Mouse (Mus musculus) midbrain, embryonic 10.5 days (tissue): ENCODE data around the gene Slc20a1. TPM values are rescaled to one million over a fixed set of nuclear protein-coding genes. Genes with fewer than 3 reads are reported as not detected.
A peak's percentile ranks its signal among the peaks of the same experiment; 100 is the strongest.

Experiments
- DNase-seq: peaks from one replicate; pipeline ENCODE4 v3.0.0-alpha.2; 2017; ENCODE audit warnings: low spot score
- H3K27ac ChIP-seq: fragments of 300-500 bp; sonication (generic); replicated peaks from 2 replicates; pipeline ENCODE4 v1.5.1; 2016; ENCODE audit warnings: mild to moderate bottlenecking
- H3K27me3 ChIP-seq: fragments of 300-500 bp; sonication (generic); 2 replicates; pipeline ENCODE4 v1.6.1; 2016; ENCODE audit warnings: low read depth, mild to moderate bottlenecking; ENCODE audit not compliant: poor library complexity, severe bottlenecking
- H3K36me3 ChIP-seq: fragments of 300-500 bp; sonication (generic); 2 replicates; pipeline ENCODE4 v1.6.1; 2016; ENCODE audit warnings: mild to moderate bottlenecking, moderate library complexity
- H3K4me1 ChIP-seq: fragments of 300-500 bp; sonication (generic); 2 replicates; pipeline ENCODE4 v1.6.1; 2016
- H3K4me3 ChIP-seq: fragments of 300-500 bp; sonication (generic); 2 replicates; pipeline ENCODE4 v1.5.1; 2016; ENCODE audit warnings: mild to moderate bottlenecking, moderate library complexity
- H3K9me3 ChIP-seq: fragments of 300-500 bp; sonication (generic); replicated peaks from 2 replicates; pipeline ENCODE4 v1.6.1; 2016; ENCODE audit warnings: mild to moderate bottlenecking
- WGBS: fragments of 180-500 bp; shearing (Covaris S2); methylation state at CpG from one replicate; pipeline ENCODE4 v1.1.7; 2016; 5-methylcytosine and 5-hydroxymethylcytosine counted together
- polyA plus RNA-seq: library from polyadenylated mRNA; unstranded; fragments of >200 nt; fragmentation: Nextera tagmentation; extraction: Ambion mirVana; gene quantifications from 2 replicates; pipeline ENCODE4 v1.2.1, GENCODE M21; 2016

Slc20a1 gene
- polyA plus RNA-seq, 1 experiment from 2014 or later, result 55.6 TPM

- WGBS, result 51% methylated on average over 10 of the region's 10 CpGs
- no peak overlapping the region for H3K4me3 ChIP-seq
- no peaks in the 10 kb centered on the region for H3K36me3 ChIP-seq
- no peak overlapping the region for H3K27ac ChIP-seq
- H3K4me1 ChIP-seq, result peaks cover 24% of the 10 kb centered on the region
- no peaks in the 10 kb centered on the region for H3K27me3 ChIP-seq
- no peaks in the 10 kb centered on the region for H3K9me3 ChIP-seq
- DNase-seq, result no peak
Measured at GRCm38 (mm10) chr2:129178182-129178908, 20.2 kb upstream of the Slc20a1 start.

GRCm38 (mm10) chr2:129179946-129180853 lies 18.4 kb upstream of the Slc20a1 start:
- DNase-seq, result no peak
- no peak overlapping the region for H3K4me3 ChIP-seq
- WGBS, result 83% methylated on average over 8 of the region's 8 CpGs
- no peaks in the 10 kb centered on the region for H3K36me3 ChIP-seq
- H3K4me1 ChIP-seq, result peaks cover 17% of the 10 kb centered on the region
- no peak overlapping the region for H3K27ac ChIP-seq
- H3K9me3 ChIP-seq, result no peaks in the 10 kb centered on the region
- H3K27me3 ChIP-seq, result no peaks in the 10 kb centered on the region

GRCm38 (mm10) chr2:129181509-129181908 lies 17.1 kb upstream of the Slc20a1 start:
- Histone ChIP-seq H3K27ac (no peak overlapping the region), H3K36me3 (no peaks in the 10 kb centered on the region), H3K27me3 (no peaks in the 10 kb centered on the region), H3K9me3 (no peaks in the 10 kb centered on the region), H3K4me3 (no peak overlapping the region), H3K4me1 (peaks cover 17% of the 10 kb centered on the region)
- DNase-seq, result no peak
- 93% methylated on average over 5 of the region's 5 CpGs for WGBS

- Histone ChIP-seq H3K27me3 (no peaks in the 10 kb centered on the region), H3K4me3 (no peak overlapping the region), H3K4me1 (peaks cover 9% of the 10 kb centered on the region), H3K9me3 (no peaks in the 10 kb centered on the region), H3K27ac (no peak overlapping the region), H3K36me3 (no peaks in the 10 kb centered on the region)
- no peak for DNase-seq
- 100% methylated on average over 1 of the region's 1 CpGs for WGBS
Measured at GRCm38 (mm10) chr2:129182412-129182811, 16.2 kb upstream of the Slc20a1 start.

GRCm38 (mm10) chr2:129183561-129184031 lies 15.0 kb upstream of the Slc20a1 start:
- no peaks in the 10 kb centered on the region for H3K4me1 ChIP-seq
- no peaks in the 10 kb centered on the region for H3K9me3 ChIP-seq
- DNase-seq, result no peak
- no peak overlapping the region for H3K27ac ChIP-seq
- H3K36me3 ChIP-seq, result no peaks in the 10 kb centered on the region
- no peaks in the 10 kb centered on the region for H3K27me3 ChIP-seq
- 84% methylated on average over 14 of the region's 14 CpGs for WGBS
- no peak overlapping the region for H3K4me3 ChIP-seq

GRCm38 (mm10) chr2:129184853-129185252 lies 13.7 kb upstream of the Slc20a1 start:
- no peaks in the 10 kb centered on the region; the same call in 1 of the 2 replicates for H3K9me3 ChIP-seq
- WGBS, result 76% methylated on average over 1 of the region's 1 CpGs
- no peaks in the 10 kb centered on the region for H3K4me1 ChIP-seq
- no peaks in the 10 kb centered on the region for H3K27me3 ChIP-seq
- no peak overlapping the region for H3K27ac ChIP-seq
- H3K36me3 ChIP-seq, result no peaks in the 10 kb centered on the region
- DNase-seq, result no peak
- H3K4me3 ChIP-seq, result no peak overlapping the region

- 90% methylated on average over 10 of the region's 10 CpGs for WGBS
- Histone ChIP-seq H3K27ac (no peak overlapping the region), H3K4me1 (no peaks in the 10 kb centered on the region), H3K9me3 (no peaks in the 10 kb centered on the region; the same call in 1 of the 2 replicates), H3K4me3 (no peak overlapping the region), H3K36me3 (no peaks in the 10 kb centered on the region), H3K27me3 (no peaks in the 10 kb centered on the region)
- DNase-seq, result no peak
Measured at GRCm38 (mm10) chr2:129185611-129186290, 12.8 kb upstream of the Slc20a1 start.

- no peak overlapping the region for H3K4me3 ChIP-seq
- H3K27me3 ChIP-seq, result no peaks in the 10 kb centered on the region
- DNase-seq, result no peak
- no peaks in the 10 kb centered on the region for H3K36me3 ChIP-seq
- WGBS, result 78% methylated on average over 5 of the region's 5 CpGs
- H3K9me3 ChIP-seq, result no peaks in the 10 kb centered on the region; the same call in 1 of the 2 replicates
- no peaks in the 10 kb centered on the region for H3K4me1 ChIP-seq
- no peak overlapping the region for H3K27ac ChIP-seq
Measured at GRCm38 (mm10) chr2:129186291-129186919, 12.2 kb upstream of the Slc20a1 start.

GRCm38 (mm10) chr2:129192392-129193150 lies 6.0 kb upstream of the Slc20a1 start:
- 81% methylated on average over 7 of the region's 7 CpGs for WGBS
- no peaks in the 10 kb centered on the region for H3K36me3 ChIP-seq
- H3K4me1 ChIP-seq, result peaks cover 5% of the 10 kb centered on the region
- DNase-seq, result no peak
- no peaks in the 10 kb centered on the region for H3K27me3 ChIP-seq
- H3K27ac ChIP-seq, result no peak overlapping the region
- no peaks in the 10 kb centered on the region; the same call in 1 of the 2 replicates for H3K9me3 ChIP-seq
- no peak overlapping the region for H3K4me3 ChIP-seq

GRCm38 (mm10) chr2:129196317-129196716 lies 2.2 kb upstream of the Slc20a1 start:
- H3K4me3 ChIP-seq, result no peak overlapping the region
- DNase-seq, result no peak
- peaks cover 15% of the 10 kb centered on the region for H3K36me3 ChIP-seq
- no peak overlapping the region for H3K27ac ChIP-seq
- H3K4me1 ChIP-seq, result peaks cover 29% of the 10 kb centered on the region
- WGBS, result 95% methylated on average over 2 of the region's 2 CpGs
- H3K9me3 ChIP-seq, result no peaks in the 10 kb centered on the region
- H3K27me3 ChIP-seq, result no peaks in the 10 kb centered on the region

- peak overlapping the region; percentile 96 for H3K4me3 ChIP-seq
- DNase-seq, result no peak
- H3K9me3 ChIP-seq, result no peaks in the 10 kb centered on the region
- no peaks in the 10 kb centered on the region for H3K27me3 ChIP-seq
- peaks cover 33% of the 10 kb centered on the region for H3K4me1 ChIP-seq
- H3K27ac ChIP-seq, result no peak overlapping the region
- 82% methylated on average over 5 of the region's 5 CpGs for WGBS
- peaks cover 24% of the 10 kb centered on the region for H3K36me3 ChIP-seq
Measured at GRCm38 (mm10) chr2:129197197-129197596, 1.4 kb upstream of the Slc20a1 start.
